Mouse (Mus musculus) olfactory bulb, adult 2 months (tissue): ENCODE results near the gene Parp9.
"Not testable (repeated sequence)": the region's sequence is repeated elsewhere in the genome, so short reads cannot be mapped to it uniquely, and the experiment has no call there.

ENCODE experiments used
- CTCF ChIP-seq: fragments of 200-500 bp; IDR thresholded peaks from 2 replicates; pipeline ENCODE4 v1.5.1; 2012; ENCODE audit warnings: low read depth, mild to moderate bottlenecking, low read length, moderate library complexity; ENCODE audit not compliant: insufficient read depth
- POLR2A ChIP-seq: fragments of 200-500 bp; IDR thresholded peaks from 2 replicates; pipeline ENCODE4 v1.6.1; 2012; ENCODE audit warnings: mild to moderate bottlenecking, low read depth, low read length, moderate library complexity; ENCODE audit not compliant: insufficient read depth

DNA sequence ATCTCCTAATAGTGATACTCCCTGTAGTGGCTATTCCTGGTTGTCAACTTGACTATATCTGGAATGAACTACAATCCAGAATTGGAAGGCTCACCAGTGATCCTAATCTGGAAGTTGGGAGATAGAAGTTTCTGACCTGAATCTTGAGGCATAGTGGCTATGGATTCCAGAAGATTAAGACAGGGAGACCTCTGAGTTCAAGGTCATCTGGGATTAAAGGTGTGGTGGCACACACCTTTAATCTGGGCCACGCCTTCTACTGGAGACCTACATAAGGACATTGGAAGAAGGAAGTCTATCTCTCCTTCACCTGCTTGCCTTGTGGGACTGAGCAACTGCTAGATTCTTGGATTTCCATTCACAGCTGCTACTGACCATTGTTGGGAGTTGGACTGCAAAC, 40.2 kb downstream of the Parp9 start, which contains the start of gene Kpna1:
- TF ChIP-seq CTCF, POLR2A: not testable (repeated sequence)
